Mouse (Mus musculus) natural killer cell, adult 2 months (primary cell): Measurements from ENCODE around the gene Mtmr2.
"Not testable (repeated sequence)": the region's sequence is repeated elsewhere in the genome, so short reads cannot be mapped to it uniquely, and the experiment has no call there.

Source experiments
- DNase-seq, 2 experiments: peaks; one replicate each; pipeline ENCODE4 v3.0.0; 2022; ENCODE audit warnings: low spot score in 2 of 2

The Mtmr2 gene

DNA sequence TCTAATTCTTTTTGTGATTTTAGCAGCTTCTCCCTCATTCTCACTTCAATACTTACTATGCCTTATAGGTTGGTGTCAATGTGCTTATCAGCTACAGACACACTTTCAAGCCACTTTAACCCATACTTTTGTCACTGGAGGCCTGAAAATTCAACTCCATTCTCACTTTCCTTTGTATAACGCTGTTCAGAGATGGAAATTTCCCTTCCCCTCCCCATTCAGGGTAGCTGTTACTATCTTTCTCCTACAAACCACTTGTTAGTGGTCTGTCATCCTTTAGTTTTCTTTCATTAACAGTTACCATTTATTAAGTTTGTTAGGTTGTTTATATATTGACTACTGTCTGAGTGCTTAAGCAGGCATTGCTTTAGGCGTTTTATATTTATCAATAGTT, at the start of gene Mtmr2:
Mtmr2 (plus strand) TSS at position 7 of the 394 bp plus-strand sequence.
- DNase-seq = peak in 1 of 2 experiments; percentile 5

DNA sequence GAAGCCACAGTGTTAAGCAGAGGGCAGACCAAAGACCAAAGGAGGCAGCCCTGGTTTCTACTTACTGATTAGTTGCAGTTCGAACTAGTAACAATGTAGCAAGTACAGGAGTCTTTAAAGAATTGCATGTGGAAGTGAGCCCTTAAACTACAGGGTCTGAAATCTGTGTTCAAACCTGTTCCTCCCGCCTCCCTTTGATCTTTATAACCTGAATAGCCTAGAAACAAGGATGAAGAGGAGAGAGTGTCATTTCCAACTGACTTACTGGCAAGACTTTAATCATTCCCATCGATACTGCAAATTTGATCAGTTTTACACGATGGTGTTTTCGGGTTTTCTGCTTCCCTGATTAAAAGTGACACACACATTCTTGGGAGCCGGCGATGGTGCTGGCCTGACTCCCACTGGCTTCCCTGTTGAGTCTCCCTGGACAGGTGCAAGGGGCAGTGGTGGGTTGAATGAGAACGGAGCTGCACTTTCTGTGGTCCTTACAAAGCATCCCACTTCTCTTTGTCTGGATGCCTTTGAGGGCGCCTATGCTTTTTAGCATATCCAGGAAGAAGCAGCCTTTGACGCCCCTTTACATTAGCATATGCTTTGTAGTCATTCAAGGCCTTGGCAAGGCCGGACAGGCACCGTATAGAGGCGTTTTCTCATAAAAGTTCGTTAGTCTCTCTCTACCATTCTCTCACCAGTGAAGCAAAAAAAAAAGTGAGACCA, 49.0 kb upstream of the Mtmr2 start:
- no peak for DNase-seq

DNA sequence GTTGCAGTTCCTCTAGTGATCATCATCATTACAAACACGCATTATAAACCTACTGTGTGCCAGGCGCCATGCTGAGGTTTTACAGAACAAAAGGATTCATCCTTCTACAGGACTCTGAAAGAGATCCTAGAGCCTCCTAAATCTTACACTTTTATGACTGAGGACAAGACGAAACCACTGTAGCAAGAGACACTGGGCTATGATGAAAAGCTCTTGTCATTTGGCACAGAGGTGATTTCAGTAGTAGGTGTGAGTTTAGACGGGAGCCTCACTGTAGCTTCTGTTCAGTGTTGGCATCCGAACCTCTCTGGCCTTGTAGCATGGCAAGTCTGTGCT, 48.5 kb upstream of the Mtmr2 start:
- DNase-seq = no peak

DNA sequence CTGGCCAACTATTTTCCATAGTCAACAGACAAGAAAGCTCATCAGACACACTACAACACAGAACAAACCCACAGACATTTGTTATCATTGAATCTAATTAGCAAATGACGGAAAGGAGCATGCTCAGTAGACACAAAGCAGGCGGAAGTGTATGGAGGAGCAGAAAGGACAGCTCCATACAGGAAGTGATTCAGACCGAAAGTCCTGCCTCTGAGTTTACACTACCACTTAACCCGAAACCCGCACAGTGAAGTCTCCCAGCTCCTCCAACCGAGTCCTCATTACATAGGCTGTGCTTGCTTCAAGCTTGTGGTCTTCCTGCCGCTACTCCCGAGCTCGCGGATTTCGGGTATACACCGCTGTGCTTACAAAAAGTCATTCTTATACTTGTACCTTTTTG, 46.4 kb upstream of the Mtmr2 start:
- no peak for DNase-seq

DNA sequence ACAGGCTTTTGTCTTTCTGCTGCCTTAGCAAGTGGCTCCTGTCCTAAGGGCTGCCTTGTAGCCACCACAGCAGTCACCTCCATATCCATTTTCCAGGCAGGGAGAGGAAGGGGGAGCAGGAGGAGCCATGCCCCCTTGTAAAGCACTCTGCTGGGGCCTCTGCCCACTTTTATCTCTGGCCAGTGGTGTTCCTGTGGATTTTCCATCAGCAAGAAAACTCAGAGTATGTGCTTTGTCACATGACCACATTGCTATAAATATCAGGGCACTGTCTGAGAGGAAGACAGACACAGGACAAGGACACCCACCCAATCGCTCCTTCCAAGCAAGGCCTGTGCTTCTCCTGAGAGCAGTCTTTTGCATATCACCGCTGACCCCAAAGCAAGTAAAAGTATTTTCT, 45.1 kb upstream of the Mtmr2 start:
- DNase-seq = no peak

DNA sequence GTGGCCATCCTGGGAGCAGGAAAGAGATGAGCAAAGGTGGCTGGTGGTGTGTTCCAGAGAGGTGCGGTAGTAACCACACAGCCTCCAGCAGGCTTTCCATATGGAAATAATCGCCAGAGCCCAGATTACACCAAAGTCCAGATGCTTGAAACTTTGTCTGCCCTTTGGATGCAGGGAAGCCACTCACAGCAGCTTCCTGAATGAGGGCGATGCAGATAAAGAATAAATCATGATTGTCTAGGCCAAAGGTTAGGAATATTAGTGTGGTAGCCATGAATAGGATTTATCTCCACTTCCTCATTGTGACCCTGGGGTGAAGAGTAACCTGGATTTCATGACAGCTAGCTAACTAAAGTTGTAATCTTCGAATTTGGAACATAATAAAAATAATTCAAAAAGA, 43.3 kb upstream of the Mtmr2 start:
- DNase-seq = no peak

DNA sequence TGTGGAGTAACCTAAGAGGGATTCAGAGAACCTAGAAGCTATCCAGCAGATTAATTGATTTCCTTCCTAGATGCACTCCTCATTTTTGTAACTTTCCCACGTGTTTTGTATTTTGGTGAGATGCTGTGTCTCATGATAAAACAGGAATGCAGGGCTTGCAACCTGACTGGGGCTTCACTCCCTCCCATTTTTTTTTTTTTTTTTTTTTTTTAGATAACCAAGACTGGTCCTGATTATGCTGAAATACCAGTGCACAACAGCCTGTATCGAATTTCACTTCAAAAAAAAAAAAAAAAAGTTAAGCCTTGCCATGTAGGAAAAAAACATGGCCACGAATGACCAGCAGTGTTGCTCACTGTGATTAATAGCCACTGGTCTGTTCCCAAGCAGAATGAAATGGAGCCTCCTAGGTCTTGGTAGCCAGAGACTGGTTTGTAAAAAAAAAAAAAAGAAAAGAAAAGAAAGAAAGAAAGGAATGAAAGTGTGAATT, 41.1 kb upstream of the Mtmr2 start:
- no peak for DNase-seq

DNA sequence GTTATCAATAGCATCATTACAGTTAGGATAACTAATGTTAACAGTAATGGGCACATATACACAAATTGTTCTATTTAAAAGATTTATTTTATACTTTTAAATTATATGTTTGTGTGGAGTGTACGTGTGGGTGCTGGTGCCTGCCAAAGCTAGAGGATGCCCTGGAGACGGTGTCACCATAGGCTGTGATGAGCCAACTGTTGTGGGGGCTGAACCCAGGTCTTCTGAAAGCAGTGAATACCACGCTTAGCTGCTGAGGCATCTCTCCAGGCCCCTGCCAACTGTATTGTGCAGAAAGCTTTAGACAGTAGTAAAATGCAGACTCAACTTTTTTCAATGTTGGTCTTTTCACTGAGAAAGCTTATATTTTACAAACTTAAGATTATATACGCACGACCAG, 38.8 kb upstream of the Mtmr2 start:
- no peak for DNase-seq

DNA sequence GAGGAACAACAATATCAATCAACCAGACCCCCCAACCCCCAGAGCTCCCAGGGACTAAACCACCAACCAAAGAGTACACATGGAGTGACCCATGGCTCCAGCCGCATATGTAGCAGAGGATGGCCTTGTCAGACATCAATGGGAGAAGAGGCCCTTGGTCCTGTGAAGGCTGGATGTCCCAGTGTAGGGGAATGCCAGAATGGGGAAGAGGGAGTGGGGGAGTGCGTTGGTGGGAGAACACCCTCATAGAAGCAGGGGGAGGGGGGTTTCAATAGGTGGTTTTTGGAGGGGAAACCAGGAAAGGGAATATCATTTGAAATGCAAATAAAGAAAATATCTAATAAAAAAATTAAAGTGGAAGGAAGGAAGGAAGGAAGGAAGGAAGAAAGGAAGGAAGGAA, 32.3 kb upstream of the Mtmr2 start:
- DNase-seq = not testable (repeated sequence)

DNA sequence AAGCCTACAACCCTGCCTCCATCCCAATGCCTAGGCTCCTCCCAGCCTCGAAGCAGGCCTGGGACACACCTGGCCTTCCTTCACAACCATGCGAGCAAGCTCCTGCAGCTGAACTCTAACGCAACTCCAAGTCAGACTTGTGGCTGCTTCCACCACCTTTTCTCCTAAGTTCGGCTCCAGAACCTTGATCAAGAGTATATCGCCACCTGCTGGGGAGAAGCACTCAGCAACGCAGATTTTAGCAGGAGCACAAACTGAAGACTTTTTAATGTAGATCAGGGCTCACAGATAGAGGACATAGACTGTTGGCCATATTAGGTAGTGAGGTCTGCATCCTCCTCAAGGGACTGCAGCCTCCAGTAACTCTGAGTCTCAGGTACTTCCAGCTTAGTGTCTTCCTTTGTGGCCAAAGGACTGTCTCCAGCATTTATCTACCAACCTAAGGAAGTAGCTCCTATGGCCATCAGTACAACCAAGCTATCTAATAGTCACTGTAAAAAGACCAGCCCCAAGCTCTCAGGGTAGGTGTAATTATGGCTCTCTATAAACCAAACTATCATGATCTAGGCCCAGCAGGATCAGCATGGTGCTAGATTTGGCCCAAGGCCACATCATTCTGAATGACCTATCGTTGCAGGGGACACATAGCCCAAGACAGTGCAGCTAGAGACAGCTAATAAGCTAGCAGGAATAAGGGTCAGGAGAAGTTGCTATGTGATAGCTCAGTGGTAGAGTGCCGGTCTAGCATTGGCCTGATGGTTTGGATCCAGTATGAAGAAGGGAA, 31.7 kb upstream of the Mtmr2 start:
- DNase-seq = peak; percentile 44 to 70

DNA sequence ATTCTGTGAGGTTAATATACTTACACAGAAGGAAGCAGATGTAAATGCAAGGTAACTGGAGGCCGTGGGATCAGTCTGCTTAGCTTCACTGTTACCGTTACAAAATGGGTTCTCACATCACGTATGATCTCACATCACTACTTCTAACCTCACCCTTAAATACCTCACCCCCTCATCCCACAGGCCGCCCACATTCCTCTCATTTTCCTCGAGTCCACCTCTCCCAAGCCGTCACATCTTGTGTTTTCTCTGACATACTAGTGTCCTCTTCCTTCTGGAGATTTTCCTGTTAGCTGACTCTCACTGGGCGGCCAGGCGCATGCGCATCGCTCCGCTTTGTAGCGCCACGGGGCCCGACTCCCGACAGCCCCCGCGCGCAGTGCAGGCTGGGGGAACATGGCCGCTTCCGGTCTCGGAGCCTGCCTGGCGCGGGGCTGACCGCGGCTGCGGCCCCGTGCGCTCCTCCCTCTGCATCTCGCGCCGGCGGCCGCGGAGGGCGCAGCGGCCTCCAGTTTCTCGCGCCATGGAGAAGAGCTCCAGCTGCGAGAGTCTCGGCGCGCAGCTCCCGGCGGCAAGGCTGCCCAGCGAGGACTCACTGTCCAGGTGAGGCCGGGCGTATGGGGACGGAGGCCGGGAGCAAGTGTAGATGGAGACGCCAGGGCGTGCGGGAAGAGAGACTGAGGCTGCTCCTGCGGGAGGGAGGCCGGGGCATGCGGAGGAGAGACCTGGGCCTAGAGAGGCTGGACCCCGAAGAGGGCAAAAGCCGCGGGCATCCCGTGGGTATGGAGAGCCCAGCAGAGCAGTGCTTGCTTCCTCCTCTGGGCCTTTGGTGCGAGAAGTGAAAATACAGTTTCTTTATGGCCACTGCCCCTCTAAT, 826 bp downstream of the Mtmr2 start:
- peak; percentile 91 to 94 for DNase-seq

DNA sequence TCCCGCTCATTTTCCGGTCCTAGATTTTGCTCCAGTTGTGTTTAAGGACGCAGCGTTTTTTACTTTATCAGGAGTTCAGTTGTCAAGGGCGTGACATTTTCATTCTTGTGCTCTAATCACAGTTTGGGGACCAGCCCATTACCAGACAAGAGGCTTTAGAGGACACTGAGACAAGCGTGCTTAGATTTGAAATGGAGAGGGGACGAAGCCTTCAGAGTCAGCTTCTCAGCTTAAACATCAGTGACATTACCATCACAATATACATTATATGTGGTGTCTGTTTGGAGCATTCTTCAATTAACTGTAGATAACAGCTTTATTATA, 1.4 kb downstream of the Mtmr2 start:
- no peak for DNase-seq

DNA sequence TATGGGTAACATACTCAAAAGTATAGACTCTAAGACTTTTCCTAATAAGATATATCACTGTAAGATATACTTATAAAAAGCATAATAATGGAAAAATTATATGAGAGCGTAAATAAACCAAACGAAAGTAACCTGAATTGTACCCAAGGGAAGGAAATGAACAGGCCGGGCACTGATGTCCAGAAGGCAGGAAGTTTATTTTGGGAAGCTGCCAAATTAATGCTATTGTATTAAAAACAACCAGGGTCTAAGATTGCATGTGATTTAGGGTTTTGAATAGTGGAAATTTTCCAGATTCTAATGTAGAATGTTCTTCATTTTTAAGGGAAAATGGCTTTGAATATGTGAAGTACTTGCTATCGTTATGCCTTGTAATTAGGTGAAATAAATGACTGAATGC, 4.3 kb downstream of the Mtmr2 start:
- no peak for DNase-seq

DNA sequence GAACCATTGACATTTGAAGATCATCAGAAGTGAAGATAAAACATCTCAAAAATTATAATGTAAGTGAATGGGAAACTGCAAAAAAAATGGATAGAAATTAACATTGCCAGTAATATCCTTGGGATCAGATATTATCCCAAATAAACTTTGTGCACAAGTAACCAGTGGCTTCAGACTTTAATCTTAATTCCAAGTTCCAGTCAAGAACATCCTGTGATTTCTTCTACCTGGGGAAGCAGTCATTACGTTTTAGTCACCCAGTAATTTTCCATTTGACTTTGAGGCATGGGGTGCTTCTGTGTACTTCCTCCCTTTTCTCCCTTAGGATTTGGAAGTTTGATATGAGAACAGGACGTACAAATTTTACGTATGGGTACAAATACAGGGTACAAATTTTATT, 12.2 kb downstream of the Mtmr2 start:
- DNase-seq = no peak

DNA sequence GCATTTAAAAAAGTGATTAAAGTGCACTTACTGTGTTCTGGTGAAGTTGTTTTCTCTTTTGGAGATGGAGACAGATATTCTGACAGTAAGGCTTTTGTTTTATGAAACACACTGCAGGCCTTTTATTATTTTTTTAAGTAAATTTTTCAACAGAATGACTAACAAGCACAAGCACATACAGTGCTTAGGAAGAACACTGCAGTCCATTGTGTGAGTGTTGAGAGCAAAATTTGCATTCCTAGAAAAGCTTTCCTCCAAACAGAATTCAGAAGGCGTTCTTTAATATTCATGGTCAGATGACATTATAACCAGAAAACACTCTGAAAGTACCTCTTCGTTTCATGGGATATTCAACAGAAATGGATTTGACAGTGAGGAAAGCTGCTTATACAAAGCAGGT, 17.4 kb downstream of the Mtmr2 start:
- no peak for DNase-seq

DNA sequence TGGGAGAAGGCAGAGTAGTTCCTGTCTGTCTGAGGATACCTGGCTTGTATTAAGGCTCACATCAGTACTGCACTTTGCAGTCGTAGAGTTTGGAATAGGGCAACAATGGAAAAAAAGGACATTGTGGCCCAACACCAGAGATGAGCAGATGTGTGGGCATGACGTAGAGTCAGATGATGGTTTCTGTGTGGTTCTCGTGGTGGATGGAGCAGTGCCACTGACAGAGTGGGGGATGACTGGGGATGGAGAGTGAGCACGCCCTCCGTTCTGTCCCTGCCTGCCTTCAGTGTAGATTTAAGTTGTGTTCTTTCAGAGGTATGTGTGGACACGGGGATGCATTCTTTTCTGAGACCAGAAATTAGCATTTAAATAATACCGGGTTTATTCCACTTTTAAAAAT, 18.4 kb downstream of the Mtmr2 start:
- DNase-seq = no peak

DNA sequence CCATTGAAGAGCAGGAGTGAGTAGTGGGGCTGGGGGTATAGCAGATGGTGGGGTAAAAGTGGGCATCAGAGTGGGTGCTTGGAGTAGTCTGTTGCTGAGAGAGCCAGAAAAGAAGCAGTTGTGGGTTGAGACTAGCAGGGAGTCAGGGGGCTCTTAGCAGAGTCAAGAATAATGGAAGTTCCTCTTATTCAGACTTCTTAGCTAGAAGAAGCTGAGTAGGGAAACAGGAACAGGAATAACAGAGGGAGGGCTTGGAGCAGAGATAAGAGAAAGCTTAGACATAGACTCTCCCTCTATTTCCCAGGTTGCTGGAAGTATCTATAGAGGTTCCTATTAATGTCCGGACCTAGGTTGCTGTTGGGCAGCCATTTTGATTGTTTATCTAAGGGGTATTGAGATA, 26.5 kb downstream of the Mtmr2 start:
- DNase-seq = no peak

DNA sequence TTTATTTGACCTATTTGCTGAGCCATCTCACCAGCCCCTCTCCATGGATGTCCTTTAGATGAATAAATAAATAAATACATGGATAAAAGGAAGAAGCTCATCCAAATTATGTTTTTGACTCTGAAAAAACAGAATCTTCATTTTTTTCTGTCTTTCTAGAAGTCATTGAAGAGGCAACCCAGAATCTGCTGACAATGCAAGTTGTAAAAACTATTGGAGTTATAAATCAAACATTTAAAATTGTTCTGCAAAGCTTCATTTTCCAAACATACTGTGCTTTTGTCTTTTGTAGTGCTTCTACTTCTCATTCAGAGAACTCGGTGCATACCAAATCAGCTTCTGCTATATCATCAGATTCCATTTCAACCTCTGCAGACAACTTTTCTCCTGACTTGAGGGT, 33.8 kb downstream of the Mtmr2 start:
- no peak for DNase-seq

DNA sequence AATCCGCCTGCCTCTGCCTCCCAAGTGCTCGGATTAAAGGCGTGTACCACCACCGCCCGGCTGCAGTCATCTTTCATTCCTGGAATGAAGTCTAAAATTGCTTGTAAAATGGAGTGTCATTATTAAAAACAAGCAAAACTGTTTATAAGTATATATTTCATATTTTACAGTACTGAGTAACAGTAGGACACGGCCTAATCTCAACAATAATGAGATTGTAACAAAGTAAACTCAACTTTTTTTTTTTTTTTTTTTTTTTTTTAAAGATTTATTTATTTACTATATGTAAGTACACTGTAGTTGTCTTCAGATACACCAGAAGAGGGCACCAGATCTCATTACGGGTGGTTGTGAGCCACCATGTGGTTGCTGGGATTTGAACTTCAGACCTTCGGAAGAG, 42.7 kb downstream of the Mtmr2 start:
- not testable (repeated sequence) for DNase-seq

DNA sequence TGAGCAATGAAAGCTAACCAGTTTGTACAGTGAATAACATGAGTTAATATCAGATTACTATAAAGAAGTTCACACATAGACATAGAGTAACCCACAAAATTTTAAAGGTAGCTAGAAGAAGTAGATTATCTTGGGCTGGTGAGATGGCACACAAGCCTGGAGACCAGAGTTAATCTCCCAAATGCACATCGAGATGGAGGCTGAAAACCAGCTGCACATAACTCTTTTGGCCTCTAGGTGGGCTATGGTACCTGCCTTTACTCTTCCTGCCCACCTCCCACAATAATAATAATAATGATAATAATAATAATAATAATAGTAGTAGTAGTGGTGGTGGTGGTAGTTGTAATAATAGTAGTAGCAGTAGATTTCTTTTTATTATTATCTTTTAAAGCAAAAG, 46.1 kb downstream of the Mtmr2 start:
- no peak for DNase-seq

DNA sequence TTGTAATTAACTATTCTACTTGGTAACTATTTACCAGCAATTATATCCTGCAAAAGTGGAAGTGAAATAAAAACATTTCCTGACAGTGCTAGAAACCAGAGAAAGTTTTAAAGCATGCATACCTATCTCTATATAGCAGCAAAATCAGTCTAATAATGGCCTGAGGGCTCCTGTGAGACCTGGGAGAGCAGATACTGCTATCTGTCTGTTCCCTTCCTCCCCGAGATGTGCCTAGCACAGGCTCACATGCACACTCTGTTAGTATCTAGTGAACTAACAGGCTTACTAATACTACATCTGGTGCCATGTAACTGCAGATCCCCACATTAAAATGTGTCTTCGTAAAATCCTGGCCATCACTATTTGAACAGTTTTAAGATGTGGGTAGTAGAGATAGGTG, 46.5 kb downstream of the Mtmr2 start:
- DNase-seq = no peak

DNA sequence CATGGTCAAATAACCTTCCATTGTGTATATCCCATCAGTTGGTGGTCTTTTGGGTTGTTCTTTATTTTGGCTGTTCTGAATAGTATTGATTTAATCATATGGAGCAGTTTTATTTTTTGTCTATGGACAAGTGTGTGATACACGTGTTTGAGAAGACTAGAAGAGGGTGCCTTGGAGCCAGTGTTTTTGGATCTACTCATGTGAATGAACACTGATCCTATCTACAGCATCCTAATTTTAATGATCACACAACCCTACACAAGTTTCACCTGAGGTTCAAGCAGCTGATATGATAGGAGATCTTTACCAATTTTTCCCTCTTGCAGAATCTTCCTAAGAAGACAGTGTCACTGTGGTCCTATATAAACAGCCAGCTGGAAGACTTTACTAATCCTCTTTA, 56.3 kb downstream of the Mtmr2 start:
- DNase-seq = no peak

DNA sequence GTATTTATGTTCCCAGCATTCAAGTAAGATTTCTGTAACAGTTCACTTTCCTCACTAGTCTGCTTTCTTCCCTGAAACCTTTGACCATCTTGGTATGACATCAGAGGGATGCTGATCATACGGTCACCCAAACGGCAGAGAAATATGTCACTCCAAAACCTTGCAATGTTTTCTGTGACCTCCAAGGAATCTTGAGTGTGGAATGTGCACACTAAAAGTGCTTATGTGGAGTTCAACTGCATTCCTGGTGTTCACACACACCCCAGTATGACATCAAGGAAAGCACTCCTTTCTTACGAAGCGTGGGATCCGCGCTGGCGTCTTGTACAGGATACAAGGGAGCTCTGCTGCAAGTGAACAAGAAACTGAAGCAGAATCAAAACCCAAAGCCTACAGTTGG, 58.6 kb downstream of the Mtmr2 start:
- no peak for DNase-seq
